Mouse (Mus musculus) lung, embryonic 16.5 days (tissue): ENCODE measurements around the gene Fam136a. TPM values are rescaled to one million over a fixed set of nuclear protein-coding genes. Genes with fewer than 3 reads are reported as not detected.

Experiments
- polyA plus RNA-seq: library from polyadenylated mRNA; unstranded; fragments of >200 nt; fragmentation: Nextera tagmentation; extraction: Ambion mirVana; gene quantifications from 2 replicates; pipeline ENCODE4 v1.2.1, GENCODE M21; 2015

The Fam136a gene
- polyA plus RNA-seq, 1 experiment from 2014 or later: 98.7 TPM

Other genes starting within 250 kb of the Fam136a start
- gene Tgfa, start 170.4 kb upstream of the Fam136a start, polyA plus RNA-seq: 3.8 and 4.3 TPM in 2 replicates
- gene Snrpg, start 5.7 kb downstream of the Fam136a start, polyA plus RNA-seq: 522 and 523 TPM in 2 replicates
- 85.4 and 88.9 TPM in 2 replicates for gene Pcyox1, start 31.5 kb downstream of the Fam136a start, polyA plus RNA-seq
- gene Tia1, start 38.6 kb downstream of the Fam136a start, polyA plus RNA-seq: 176 and 177 TPM in 2 replicates
- not detected in 2 replicates for gene Gm44790, start 61.0 kb downstream of the Fam136a start, polyA plus RNA-seq
- 23.8 and 26.7 TPM in 2 replicates for gene C87436, start 72.7 kb downstream of the Fam136a start, polyA plus RNA-seq
- 168 and 192 TPM in 2 replicates for gene Pcbp1, start 160.7 kb downstream of the Fam136a start, polyA plus RNA-seq